Mouse (Mus musculus) C2C12 (cell line): ENCODE results near the gene Dennd4b. TPM values are rescaled to one million over a fixed set of nuclear protein-coding genes. Genes with fewer than 3 reads are reported as not detected.

Experiments
- H3K27me3 ChIP-seq: one replicate; pipeline ENCODE4 v1.6.1; 2011; ENCODE audit not compliant: control insufficient read depth, insufficient read depth, insufficient read length
- H3K36me3 ChIP-seq: one replicate; pipeline ENCODE4 v1.6.1; 2011; ENCODE audit not compliant: control insufficient read depth, insufficient read depth
- H3K4me3 ChIP-seq: one replicate; pipeline ENCODE4 v1.5.1; 2011; ENCODE audit warnings: mild to moderate bottlenecking, control low read depth; ENCODE audit not compliant: poor library complexity, insufficient read depth, severe bottlenecking
- H3K79me2 ChIP-seq: one replicate; pipeline ENCODE4 v1.6.1; 2011; ENCODE audit not compliant: control insufficient read depth, insufficient read depth
- H3K79me3 ChIP-seq: one replicate; pipeline ENCODE4 v1.6.1; 2011; ENCODE audit warnings: low read depth, control low read depth
- H3ac ChIP-seq: one replicate; pipeline ENCODE3; 2011; ENCODE audit warnings: low read depth; ENCODE audit not compliant: control insufficient read depth, insufficient read length
- CEBPB ChIP-seq: IDR thresholded peaks from one replicate; pipeline ENCODE4 v1.6.1; 2011; ENCODE audit warnings: low read depth, mild to moderate bottlenecking, control low read depth, moderate library complexity
- CTCF ChIP-seq: IDR thresholded peaks from one replicate; pipeline ENCODE4 v1.5.1; 2011; ENCODE audit not compliant: control insufficient read depth, insufficient read depth, insufficient read length
- FOSL1 ChIP-seq: IDR thresholded peaks from one replicate; pipeline ENCODE4 v1.8.0; 2011; ENCODE audit warnings: mild to moderate bottlenecking, low read length; ENCODE audit not compliant: poor library complexity, insufficient read depth, severe bottlenecking
- MAX ChIP-seq: IDR thresholded peaks from one replicate; pipeline ENCODE4 v1.6.1; 2011; ENCODE audit warnings: mild to moderate bottlenecking, control low read depth
- MYOD1 ChIP-seq: IDR thresholded peaks from one replicate; pipeline ENCODE4 v1.6.1; 2011; ENCODE audit warnings: low read depth; ENCODE audit not compliant: control insufficient read depth, insufficient read length
- MYOG ChIP-seq: IDR thresholded peaks from one replicate; pipeline ENCODE4 v1.6.1; 2011; ENCODE audit not compliant: control insufficient read depth, insufficient read length; ENCODE audit errors: extremely low read depth
- USF1 ChIP-seq: IDR thresholded peaks from one replicate; pipeline ENCODE4 v1.6.1; 2011; ENCODE audit warnings: low read depth, mild to moderate bottlenecking, control low read depth, moderate library complexity
- polyA plus RNA-seq: library from polyadenylated mRNA; unstranded; fragments of >200 nt; fragmentation: generic; extraction: Trizol; gene quantifications from one replicate; pipeline ENCODE4 v1.2.1, GENCODE M21; 2012; ENCODE audit warnings: missing spikeins

Gene Dennd4b
- polyA plus RNA-seq, 1 experiment, result 2.6 TPM

GRCm38 (mm10) chr3:90256731-90257530 is 8.1 kb upstream of the Dennd4b start:
- Histone ChIP-seq H3ac (no peak overlapping the region), H3K79me2 (peaks cover 42% of the 10 kb centered on the region), H3K27me3 (no peaks in the 10 kb centered on the region), H3K79me3 (peaks cover 32% of the 10 kb centered on the region), H3K4me3 (no peak overlapping the region), H3K36me3 (peaks cover 44% of the 10 kb centered on the region)
- TF ChIP-seq MYOG, result no peak
- no peak for TF ChIP-seq FOSL1
- no peak for TF ChIP-seq USF1
- TF ChIP-seq CEBPB, result no peak
- no peak for TF ChIP-seq CTCF
- TF ChIP-seq MYOD1, result no peak
- TF ChIP-seq MAX, result no peak

- Histone ChIP-seq H3K79me3 (peaks cover 32% of the 10 kb centered on the region), H3K27me3 (no peaks in the 10 kb centered on the region), H3K4me3 (no peak overlapping the region), H3K79me2 (peaks cover 42% of the 10 kb centered on the region), H3K36me3 (peaks cover 49% of the 10 kb centered on the region), H3ac (no peak overlapping the region)
- no peak for TF ChIP-seq CEBPB
- TF ChIP-seq MYOG, result no peak
- no peak for TF ChIP-seq MYOD1
- TF ChIP-seq USF1, result no peak
- TF ChIP-seq MAX, result no peak
- no peak for TF ChIP-seq CTCF
- TF ChIP-seq FOSL1, result no peak
Observed at GRCm38 (mm10) chr3:90258521-90258920, 6.5 kb upstream of the Dennd4b start.

GRCm38 (mm10) chr3:90263121-90263771 is 1.7 kb upstream of the Dennd4b start:
- Histone ChIP-seq H3ac (no peak overlapping the region), H3K36me3 (peaks cover 33% of the 10 kb centered on the region), H3K79me3 (no peaks in the 10 kb centered on the region), H3K4me3 (no peak overlapping the region), H3K79me2 (peaks cover 1% of the 10 kb centered on the region), H3K27me3 (no peaks in the 10 kb centered on the region)
- no peak for TF ChIP-seq FOSL1

- no peaks in the 10 kb centered on the region for H3K27me3 ChIP-seq
- peaks cover 24% of the 10 kb centered on the region for H3K36me3 ChIP-seq
- no peaks in the 10 kb centered on the region for H3K79me3 ChIP-seq
- no peaks in the 10 kb centered on the region for H3K79me2 ChIP-seq
- TF ChIP-seq CEBPB, result no peak
- peak overlapping the region; percentile 8 for H3ac ChIP-seq
- H3K4me3 ChIP-seq, result peak overlapping the region; percentile 50
Observed at GRCm38 (mm10) chr3:90264687-90265033, 325 bp upstream of the Dennd4b start.

GRCm38 (mm10) chr3:90265932-90266741 is 1.2 kb downstream of the Dennd4b start:
- Histone ChIP-seq H3K79me2 (no peaks in the 10 kb centered on the region), H3K4me3 (peak overlapping the region; percentile 50), H3ac (peak overlapping the region; percentile 76), H3K36me3 (peaks cover 15% of the 10 kb centered on the region), H3K27me3 (no peaks in the 10 kb centered on the region), H3K79me3 (no peaks in the 10 kb centered on the region)
- TF ChIP-seq MAX (no peak), CTCF (no peak), FOSL1 (no peak), USF1 (no peak), CEBPB (no peak), MYOG (no peak), MYOD1 (no peak)
